In the genomic region with DNA sequence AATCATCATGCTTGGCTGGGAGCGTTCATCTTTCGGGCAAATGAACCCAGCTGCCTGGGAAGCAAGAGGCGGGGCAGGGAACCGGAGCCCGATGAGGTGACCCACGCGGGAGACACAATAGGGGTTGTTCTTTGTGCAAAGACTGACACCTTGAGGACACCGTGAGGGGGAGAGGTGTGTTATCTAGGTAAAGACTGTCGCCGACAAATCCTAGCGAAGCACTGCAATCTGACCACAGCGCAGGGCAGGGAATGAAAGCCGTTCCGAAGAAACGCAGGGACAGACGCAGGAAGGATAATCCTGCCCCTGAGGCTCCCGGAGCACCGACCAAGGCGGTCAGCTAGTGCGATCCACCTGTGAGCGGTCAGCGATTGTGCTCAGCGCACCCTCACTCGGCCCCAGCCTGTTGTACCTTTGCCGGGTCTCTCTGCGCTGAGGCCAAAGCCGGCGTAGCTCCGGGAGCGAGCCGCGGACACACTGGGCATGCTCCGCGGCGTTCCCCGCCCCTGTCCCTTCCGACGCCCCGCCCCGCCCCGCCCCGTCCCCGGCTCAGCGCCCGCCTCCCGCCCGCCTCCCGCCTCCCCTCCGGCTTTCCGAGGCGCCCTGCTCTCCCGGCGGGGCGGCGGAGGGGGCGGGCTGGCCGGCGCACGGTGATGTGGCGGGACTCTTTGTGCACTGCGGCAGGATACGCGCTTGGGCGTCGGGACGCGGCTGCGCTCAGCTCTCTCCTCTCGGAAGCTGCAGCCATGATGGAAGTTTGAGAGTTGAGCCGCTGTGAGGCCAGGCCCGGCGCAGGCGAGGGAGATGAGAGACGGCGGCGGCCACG, we compare ENCODE assay signal across 8 mouse cellular contexts. TPM values are rescaled to one million over a fixed set of nuclear protein-coding genes. Genes with fewer than 3 reads are reported as not detected.
DNase-seq lines count a peak whose midpoint lies in the region; ATAC-seq and TF ChIP-seq lines count a peak whose summit lies in the region.

A gene (plus strand): TSS at position 598 of the 826 bp plus-strand sequence.

- H3K27me3 ChIP-seq in embryonic facial prominence, embryonic 14.5 days (replicated peaks; ENCODE audit: control insufficient read depth, insufficient read depth, low read length): peaks cover 10% of the 10 kb centered on the region
- no peaks in the 10 kb centered on the region for H3K27me3 ChIP-seq in heart, adult 2 months (ENCODE audit: control insufficient read depth, insufficient read depth, low read length)
- peaks cover 25% of the 10 kb centered on the region for H3K27me3 ChIP-seq in limb, embryonic 13.5 days
- peaks cover 4% of the 10 kb centered on the region; the same call in 1 of the 2 replicates for H3K27me3 ChIP-seq in midbrain, embryonic 15.5 days (replicated peaks)

- peak; percentile 93 for TF ChIP-seq EP300 in heart, adult 2 months (IDR thresholded peaks at IDR 0.05; ENCODE audit: insufficient read depth, low read depth, low read length)

- peak; percentile 91 for TF ChIP-seq POLR2A in bone marrow, adult 2 months (IDR thresholded peaks at IDR 0.05; ENCODE audit: borderline replicate concordance, control insufficient read depth, low read depth, low read length)
- TF ChIP-seq POLR2A in heart, adult 2 months (IDR thresholded peaks at IDR 0.05; ENCODE audit: insufficient read depth, low read depth, low read length): peak; percentile 84

- no peaks in the 10 kb centered on the region for H3K36me3 ChIP-seq in embryonic facial prominence, embryonic 14.5 days (ENCODE audit: control insufficient read depth, insufficient read depth, low read length)
- H3K36me3 ChIP-seq in heart, adult 2 months (ENCODE audit: control insufficient read depth, insufficient read depth, low read length): peaks cover 10% of the 10 kb centered on the region
- no peaks in the 10 kb centered on the region for H3K36me3 ChIP-seq in limb, embryonic 13.5 days
- no peaks in the 10 kb centered on the region for H3K36me3 ChIP-seq in midbrain, embryonic 15.5 days (replicated peaks)

- peak; percentile 97 for DNase-seq in A20 (ENCODE audit: low read depth, low spot score)
- peak; percentile 96 for DNase-seq in embryonic facial prominence, embryonic 14.5 days (ENCODE audit: low spot score)
- DNase-seq in heart, adult 2 months: peak; percentile 98 to 99
- DNase-seq in kidney, adult 8-10 months: peak; percentile 94 to 96
- DNase-seq in spleen, adult 18-20 months: peak; percentile 95 to 96

- peaks cover 6% of the 10 kb centered on the region for H3K79me2 ChIP-seq in heart, adult 2 months (replicated peaks; ENCODE audit: control insufficient read depth, insufficient read depth, low read length)

- peak within 1 kb of the TSS; percentile 93 for H3K4me2 ChIP-seq in embryonic facial prominence, embryonic 14.5 days (ENCODE audit: low read depth, low read length)
- H3K4me2 ChIP-seq in limb, embryonic 13.5 days (replicated peaks): peak within 1 kb of the TSS; percentile 90
- H3K4me2 ChIP-seq in midbrain, embryonic 15.5 days: peak within 1 kb of the TSS; percentile 96

- H3K4me3 ChIP-seq in bone marrow, adult 2 months (replicated peaks; ENCODE audit: control insufficient read depth, low read depth, low read length): peak within 1 kb of the TSS; percentile 82
- H3K4me3 ChIP-seq in embryonic facial prominence, embryonic 14.5 days (ENCODE audit: low read depth, low read length): peak within 1 kb of the TSS; percentile 98
- H3K4me3 ChIP-seq in heart, adult 2 months: peak within 1 kb of the TSS; percentile 96
- peak within 1 kb of the TSS; percentile 96 for H3K4me3 ChIP-seq in limb, embryonic 13.5 days
- peak within 1 kb of the TSS; percentile 92 for H3K4me3 ChIP-seq in midbrain, embryonic 15.5 days

- ATAC-seq in embryonic facial prominence, embryonic 14.5 days (ENCODE audit: low read depth): peak; percentile 91
- ATAC-seq in limb, embryonic 13.5 days (ENCODE audit: low FRiP score, low read depth): peak; percentile 91
- ATAC-seq in midbrain, embryonic 15.5 days (replicated peaks): peak; percentile 93

- no peaks in the 10 kb centered on the region for H3K9me3 ChIP-seq in embryonic facial prominence, embryonic 14.5 days (ENCODE audit: control insufficient read depth, low read length)
- no peaks in the 10 kb centered on the region for H3K9me3 ChIP-seq in limb, embryonic 13.5 days
- no peaks in the 10 kb centered on the region for H3K9me3 ChIP-seq in midbrain, embryonic 15.5 days

- peak within 1 kb of the TSS; percentile 98 for H3K27ac ChIP-seq in bone marrow, adult 2 months (ENCODE audit: control insufficient read depth, insufficient read depth, low read depth, low read length, poor library complexity)
- H3K27ac ChIP-seq in embryonic facial prominence, embryonic 14.5 days (replicated peaks; ENCODE audit: low read depth, low read length): peak within 1 kb of the TSS; percentile 99
- H3K27ac ChIP-seq in heart, adult 2 months: peak within 1 kb of the TSS; percentile 97
- H3K27ac ChIP-seq in limb, embryonic 13.5 days: peak within 1 kb of the TSS; percentile 99
- peak within 1 kb of the TSS; percentile 100 for H3K27ac ChIP-seq in midbrain, embryonic 15.5 days

- no peaks in the 10 kb centered on the region for H3K4me1 ChIP-seq in bone marrow, adult 2 months (ENCODE audit: control insufficient read depth, insufficient read depth, low read length)
- peaks cover 14% of the 10 kb centered on the region; the same call in 1 of the 2 replicates for H3K4me1 ChIP-seq in embryonic facial prominence, embryonic 14.5 days (ENCODE audit: control insufficient read depth, insufficient read depth, low read length)
- peaks cover 7% of the 10 kb centered on the region for H3K4me1 ChIP-seq in heart, adult 2 months (ENCODE audit: control insufficient read depth, insufficient read depth, low read length)
- peaks cover 29% of the 10 kb centered on the region for H3K4me1 ChIP-seq in limb, embryonic 13.5 days
- peaks cover 29% of the 10 kb centered on the region for H3K4me1 ChIP-seq in midbrain, embryonic 15.5 days

- intact Hi-C loops in heart, adult 2 months (cut with DNase I): loop anchor here (2.0 to 5.0 kb wide), 4 partner anchors 148 to 325 kb away; a partner anchor contains a TSS

- TF ChIP-seq CTCF in bone marrow, adult 2 months (IDR thresholded peaks at IDR 0.05; ENCODE audit: control insufficient read depth, insufficient read depth, low read length): 0 out of 2 replicates have a peak, but pooled peaks have one; percentile 19
- TF ChIP-seq CTCF in heart, adult 2 months (IDR thresholded peaks at IDR 0.05): peak; percentile 13; the same call in 1 of the 2 replicates

- WGBS in bone marrow, adult 2 months: under 1% methylated on average over 76 of the region's 77 CpGs
- 0% methylated on average over 29 of the region's 77 CpGs for WGBS in embryonic facial prominence, embryonic 14.5 days
- under 1% methylated on average over 61 of the region's 77 CpGs for WGBS in heart, adult 2 months
- 0% methylated on average over 45 of the region's 77 CpGs for WGBS in limb, embryonic 13.5 days
- WGBS in midbrain, embryonic 15.5 days: under 1% methylated on average over 58 of the region's 77 CpGs

- peak within 1 kb of the TSS; percentile 99 for H3K9ac ChIP-seq in embryonic facial prominence, embryonic 14.5 days (ENCODE audit: low read depth, low read length)
- H3K9ac ChIP-seq in heart, adult 2 months (ENCODE audit: low read depth, low read length): peak within 1 kb of the TSS; percentile 100
- peak within 1 kb of the TSS; percentile 99 for H3K9ac ChIP-seq in limb, embryonic 13.5 days
- H3K9ac ChIP-seq in midbrain, embryonic 15.5 days: peak within 1 kb of the TSS; percentile 97

RNA-seq across cellular contexts. Expression of the gene that starts here (rescaled TPM):
- polyA plus RNA-seq in bone marrow, adult 2 months (2011; ENCODE audit: insufficient read depth, insufficient read length, low replicate concordance, missing spikeins): 14.0 and 24.9 TPM in 2 replicates
- polyA plus RNA-seq in embryonic facial prominence, embryonic 14.5 days (2014; fragmentation: Nextera tagmentation; extraction: Ambion mirVana): 12.6 and 15.5 TPM in 2 replicates
- 10 to 100 TPM; 59.7 to 67.9 TPM for total RNA-seq in heart, adult 2 months (2021)
- polyA plus RNA-seq in heart, adult 2 months (2012; rRNA removed): 9.6 and 17.5 TPM in 2 replicates
- polyA plus RNA-seq in limb, embryonic 13.5 days (2015; fragmentation: Nextera tagmentation; extraction: Ambion mirVana): 8.1 and 9.3 TPM in 2 replicates
- 10.5 and 12.2 TPM in 2 replicates for polyA plus RNA-seq in midbrain, embryonic 15.5 days (2015; fragmentation: Nextera tagmentation; extraction: Ambion mirVana)

Comparison
In these comparisons a context has a peak if more than half of its experiments do, and no peak if none do; other contexts are left out.
1. Peak in every context shown above with its lines: DNase-seq, ATAC-seq, H3K4me3 ChIP-seq and H3K27ac ChIP-seq.